Mouse (Mus musculus): Measurements from ENCODE around the gene Cenph. TPM values are rescaled to one million over a fixed set of nuclear protein-coding genes. Genes with fewer than 3 reads are reported as not detected.

The Cenph gene
- total RNA-seq, 1 experiment from 2014 or later, result 60.8 TPM

Other genes starting within 250 kb of the Cenph start
- not detected in 2 replicates for gene Ocln, start 223.2 kb downstream of the Cenph start, total RNA-seq (2017)
- 1.4 and 1.7 TPM in 2 replicates for gene Marveld2, start 158.9 kb downstream of the Cenph start, total RNA-seq (2017)
- gene Ak6, start 124.9 kb downstream of the Cenph start, total RNA-seq (2017), result 290 and 309 TPM in 2 replicates
- gene Rad17, start 124.8 kb downstream of the Cenph start, total RNA-seq (2017), result 35.2 and 46.3 TPM in 2 replicates
- gene Taf9, start 124.3 kb downstream of the Cenph start, total RNA-seq (2017), result 25.9 and 47.9 TPM in 2 replicates
- gene Ccdc125, start 106.2 kb downstream of the Cenph start, total RNA-seq (2017), result 9.2 and 10.9 TPM in 2 replicates
- 44.8 and 46.2 TPM in 2 replicates for gene Cdk7, start 45.0 kb downstream of the Cenph start, total RNA-seq (2017)
- gene Mrps36, start 31.2 kb downstream of the Cenph start, total RNA-seq (2017), result 59.3 and 61.7 TPM in 2 replicates
- gene Ccnb1, start 10.7 kb upstream of the Cenph start, total RNA-seq (2017), result 152 and 167 TPM in 2 replicates
- gene Slc30a5, start 57.5 kb upstream of the Cenph start, total RNA-seq (2017), result 72.3 and 119 TPM in 2 replicates